22 mouse cellular contexts compared by ENCODE assay signal in genomic region chr17:47574830-47575229, GRCm38 (mm10). TPM values are rescaled to one million over a fixed set of nuclear protein-coding genes. Genes with fewer than 3 reads are reported as not detected.
DNase-seq lines count a peak whose midpoint lies in the region; ATAC-seq and TF ChIP-seq lines count a peak whose summit lies in the region.
"Had no signal": no experiment of that assay in that cellular context is flagged by ENCODE, and none has a peak within 500 bp of the region (broad histone marks: within the 10 kb centered on the region; RNA-seq: fewer than 3 reads in every experiment).

No protein-coding gene starts in this region.

- no peaks in the 10 kb centered on the region for H3K27me3 ChIP-seq in heart, embryonic 10.5 days (ENCODE audit: insufficient read depth, poor library complexity, severe bottlenecking)
- H3K27me3 ChIP-seq in limb, embryonic 14.5 days (ENCODE audit: control insufficient read depth, insufficient read depth, low read length), result no peaks in the 10 kb centered on the region
- no peaks in the 10 kb centered on the region for H3K27me3 ChIP-seq in limb, embryonic 10.5 days (ENCODE audit: low read depth, poor library complexity, severe bottlenecking)
- no peaks in the 10 kb centered on the region for H3K27me3 ChIP-seq in midbrain, embryonic 10.5 days (ENCODE audit: low read depth, poor library complexity, severe bottlenecking)
- no peaks in the 10 kb centered on the region for H3K27me3 ChIP-seq in midbrain, postnatal 0 days (ENCODE audit: insufficient read depth, low read length)
- no peaks in the 10 kb centered on the region for H3K27me3 ChIP-seq in embryonic facial prominence, embryonic 10.5 days (replicated peaks; ENCODE audit: low read depth, poor library complexity, severe bottlenecking)
- H3K27me3 ChIP-seq: kidney, embryonic 15.5 days; limb, embryonic 12.5 days; neural tube, embryonic 15.5 days had no signal

- H3K9me3 ChIP-seq in heart, embryonic 10.5 days, result no peaks in the 10 kb centered on the region
- no peaks in the 10 kb centered on the region for H3K9me3 ChIP-seq in limb, embryonic 14.5 days (ENCODE audit: control insufficient read depth, low read length)
- no peaks in the 10 kb centered on the region for H3K9me3 ChIP-seq in limb, embryonic 10.5 days (replicated peaks)
- H3K9me3 ChIP-seq in midbrain, embryonic 10.5 days (replicated peaks), result no peaks in the 10 kb centered on the region
- H3K9me3 ChIP-seq in midbrain, postnatal 0 days (ENCODE audit: low read length), result no peaks in the 10 kb centered on the region
- H3K9me3 ChIP-seq in embryonic facial prominence, embryonic 10.5 days, result no peaks in the 10 kb centered on the region
- H3K9me3 ChIP-seq: forebrain, embryonic 10.5 days; kidney, embryonic 15.5 days; limb, embryonic 12.5 days; neural tube, embryonic 15.5 days had no signal

- H3K36me3 ChIP-seq in heart, embryonic 10.5 days, result no peaks in the 10 kb centered on the region
- H3K36me3 ChIP-seq in limb, embryonic 14.5 days (ENCODE audit: control insufficient read depth, insufficient read depth, low read length), result no peaks in the 10 kb centered on the region
- no peaks in the 10 kb centered on the region for H3K36me3 ChIP-seq in limb, embryonic 10.5 days
- H3K36me3 ChIP-seq in midbrain, embryonic 10.5 days, result no peaks in the 10 kb centered on the region
- H3K36me3 ChIP-seq in midbrain, postnatal 0 days (ENCODE audit: insufficient read depth, low read length), result no peaks in the 10 kb centered on the region
- no peaks in the 10 kb centered on the region for H3K36me3 ChIP-seq in embryonic facial prominence, embryonic 10.5 days (replicated peaks)
- H3K36me3 ChIP-seq: forebrain, embryonic 10.5 days; kidney, embryonic 15.5 days; limb, embryonic 12.5 days; neural tube, embryonic 15.5 days had no signal

- peaks cover 18% of the 10 kb centered on the region for H3K4me1 ChIP-seq in heart, embryonic 10.5 days
- no peaks in the 10 kb centered on the region for H3K4me1 ChIP-seq in limb, embryonic 14.5 days (ENCODE audit: control insufficient read depth, insufficient read depth, low read length)
- H3K4me1 ChIP-seq in limb, embryonic 10.5 days, result peaks cover 33% of the 10 kb centered on the region
- peaks cover 48% of the 10 kb centered on the region for H3K4me1 ChIP-seq in midbrain, embryonic 10.5 days
- H3K4me1 ChIP-seq in midbrain, postnatal 0 days (ENCODE audit: insufficient read depth, low read length), result no peaks in the 10 kb centered on the region
- H3K4me1 ChIP-seq in embryonic facial prominence, embryonic 10.5 days, result peaks cover 28% of the 10 kb centered on the region
- H3K4me1 ChIP-seq: kidney, embryonic 15.5 days; neural tube, embryonic 15.5 days had no signal

- WGBS in heart, embryonic 10.5 days, result 54% methylated on average over 11 of the region's 11 CpGs
- 64% methylated on average over 11 of the region's 11 CpGs for WGBS in limb, embryonic 14.5 days
- 65% methylated on average over 11 of the region's 11 CpGs for WGBS in limb, embryonic 10.5 days
- WGBS in midbrain, embryonic 10.5 days, result 73% methylated on average over 11 of the region's 11 CpGs
- WGBS in midbrain, postnatal 0 days, result 67% methylated on average over 11 of the region's 11 CpGs
- WGBS in embryonic facial prominence, embryonic 10.5 days, result 70% methylated on average over 11 of the region's 11 CpGs

- TF ChIP-seq CTCF in midbrain, postnatal 0 days (IDR thresholded peaks at IDR 0.05), result no peak

- no peak overlapping the region for H3K9ac ChIP-seq in limb, embryonic 14.5 days (ENCODE audit: low read depth, low read length, severe bottlenecking)
- no peak overlapping the region for H3K9ac ChIP-seq in midbrain, postnatal 0 days (replicated peaks; ENCODE audit: low read length, poor library complexity, severe bottlenecking)
- H3K9ac ChIP-seq: forebrain, postnatal 0 days; kidney, embryonic 15.5 days; limb, embryonic 12.5 days; liver, embryonic 14.5 days; neural tube, embryonic 15.5 days had no signal

- H3K27ac ChIP-seq in heart, embryonic 10.5 days, result no peak overlapping the region
- H3K27ac ChIP-seq in limb, embryonic 14.5 days (replicated peaks; ENCODE audit: low read depth, low read length), result 0 out of 2 replicates have a peak overlapping the region, but pooled peaks have one; percentile 33
- H3K27ac ChIP-seq in limb, embryonic 10.5 days, result no peak overlapping the region
- H3K27ac ChIP-seq in midbrain, embryonic 10.5 days (replicated peaks), result peak overlapping the region; percentile 49; the same call in 1 of the 2 replicates
- no peak overlapping the region for H3K27ac ChIP-seq in midbrain, postnatal 0 days (ENCODE audit: low read depth, low read length)
- H3K27ac ChIP-seq in embryonic facial prominence, embryonic 10.5 days (replicated peaks), result peak overlapping the region; percentile 40; the same call in 1 of the 2 replicates
- H3K27ac ChIP-seq: forebrain, embryonic 10.5 days; kidney, embryonic 15.5 days; liver, embryonic 14.5 days; neural tube, embryonic 15.5 days had no signal

- H3K4me2 ChIP-seq in limb, embryonic 14.5 days (replicated peaks; ENCODE audit: low read depth, low read length, severe bottlenecking), result no peak overlapping the region
- H3K4me2 ChIP-seq in midbrain, postnatal 0 days (ENCODE audit: low read depth, low read length, poor library complexity, severe bottlenecking), result no peak overlapping the region
- H3K4me2 ChIP-seq: kidney, embryonic 15.5 days; limb, embryonic 12.5 days; neural tube, embryonic 15.5 days had no signal

- DNase-seq in heart, adult 11 months, result peak; percentile 93
- DNase-seq in heart, embryonic 10.5 days (ENCODE audit: low spot score), result no peak
- DNase-seq in limb, embryonic 14.5 days (ENCODE audit: low spot score), result no peak
- DNase-seq in limb, embryonic 10.5 days (ENCODE audit: low spot score), result no peak
- no peak for DNase-seq in midbrain, embryonic 10.5 days (ENCODE audit: low spot score)
- no peak for DNase-seq in midbrain, postnatal 0 days (ENCODE audit: low spot score)
- no peak for DNase-seq in embryonic facial prominence, embryonic 10.5 days (ENCODE audit: low spot score)
- DNase-seq in embryo, embryonic 11 days, result no peak
- DNase-seq: adrenal gland, postnatal 25 days; cerebellum, adult 9-10 months; forebrain, postnatal 0 days; gastrocnemius, postnatal 25 days; kidney, postnatal 36 days; layer of hippocampus, postnatal 36 days; lung, postnatal 36 days; right cerebral cortex, adult 18-20 months had no signal

- no peak for ATAC-seq in limb, embryonic 14.5 days (ENCODE audit: low FRiP score, low read depth)
- no peak for ATAC-seq in midbrain, postnatal 0 days (ENCODE audit: low FRiP score)
- ATAC-seq: forebrain, postnatal 0 days; intestine, postnatal 0 days had no signal

- H3K4me3 ChIP-seq in heart, embryonic 10.5 days, result no peak overlapping the region
- H3K4me3 ChIP-seq in limb, embryonic 14.5 days (replicated peaks; ENCODE audit: low read length), result no peak overlapping the region
- H3K4me3 ChIP-seq in limb, embryonic 10.5 days, result no peak overlapping the region
- H3K4me3 ChIP-seq in midbrain, embryonic 10.5 days, result no peak overlapping the region
- H3K4me3 ChIP-seq in midbrain, postnatal 0 days (ENCODE audit: low read depth, low read length), result no peak overlapping the region
- H3K4me3 ChIP-seq in embryonic facial prominence, embryonic 10.5 days, result no peak overlapping the region
- H3K4me3 ChIP-seq: forebrain, embryonic 10.5 days; kidney, embryonic 15.5 days; limb, embryonic 12.5 days; neural tube, embryonic 15.5 days had no signal

- no peak for TF ChIP-seq POLR2A in limb, embryonic 14.5 days (IDR thresholded peaks at IDR 0.05; ENCODE audit: borderline replicate concordance, extremely low read depth, insufficient read depth, insufficient read length)

RNA-seq across cellular contexts. Expression of gene Bysl, which starts 36.5 kb away (rescaled TPM):
- polyA plus RNA-seq in heart, embryonic 10.5 days (2016; fragmentation: Nextera tagmentation; extraction: Ambion mirVana), result 37.0 and 43.0 TPM in 2 replicates
- 19.5 and 20.4 TPM in 2 replicates for polyA plus RNA-seq in limb, embryonic 14.5 days (2012; rRNA removed)
- polyA plus RNA-seq in limb, embryonic 14.5 days (2014; fragmentation: Nextera tagmentation; extraction: Ambion mirVana), result 20.6 and 24.0 TPM in 2 replicates
- polyA plus RNA-seq in limb, embryonic 10.5 days (2016; fragmentation: Nextera tagmentation; extraction: Ambion mirVana), result 41.3 and 48.3 TPM in 2 replicates
- polyA plus RNA-seq in midbrain, embryonic 10.5 days (2016; fragmentation: Nextera tagmentation; extraction: Ambion mirVana), result 41.2 and 41.9 TPM in 2 replicates
- 25.8 and 26.0 TPM in 2 replicates for total RNA-seq in midbrain, postnatal 0 days (2014; rRNA removed)
- 31.9 and 33.1 TPM in 2 replicates for polyA plus RNA-seq in midbrain, postnatal 0 days (2015; fragmentation: Nextera tagmentation; extraction: Ambion mirVana)
- 43.8 and 44.7 TPM in 2 replicates for polyA plus RNA-seq in embryonic facial prominence, embryonic 10.5 days (2016; fragmentation: Nextera tagmentation; extraction: Ambion mirVana)

RNA-seq across cellular contexts. Expression of gene Med20, which starts 36.6 kb away (rescaled TPM):
- 36.5 and 42.8 TPM in 2 replicates for polyA plus RNA-seq in heart, embryonic 10.5 days (2016; fragmentation: Nextera tagmentation; extraction: Ambion mirVana)
- polyA plus RNA-seq in limb, embryonic 14.5 days (2012; rRNA removed), result 59.5 and 64.7 TPM in 2 replicates
- polyA plus RNA-seq in limb, embryonic 14.5 days (2014; fragmentation: Nextera tagmentation; extraction: Ambion mirVana), result 50.6 and 55.0 TPM in 2 replicates
- polyA plus RNA-seq in limb, embryonic 10.5 days (2016; fragmentation: Nextera tagmentation; extraction: Ambion mirVana), result 51.6 and 53.4 TPM in 2 replicates
- 43.2 and 45.9 TPM in 2 replicates for polyA plus RNA-seq in midbrain, embryonic 10.5 days (2016; fragmentation: Nextera tagmentation; extraction: Ambion mirVana)
- 33.8 and 44.7 TPM in 2 replicates for total RNA-seq in midbrain, postnatal 0 days (2014; rRNA removed)
- polyA plus RNA-seq in midbrain, postnatal 0 days (2015; fragmentation: Nextera tagmentation; extraction: Ambion mirVana), result 32.4 TPM in 2 replicates
- polyA plus RNA-seq in embryonic facial prominence, embryonic 10.5 days (2016; fragmentation: Nextera tagmentation; extraction: Ambion mirVana), result 46.7 and 48.9 TPM in 2 replicates

RNA-seq across cellular contexts. Expression of gene Gm20517, which starts 36.6 kb away (rescaled TPM):
- 1.6 and 2.1 TPM in 2 replicates for polyA plus RNA-seq in heart, embryonic 10.5 days (2016; fragmentation: Nextera tagmentation; extraction: Ambion mirVana)
- 1.3 and 1.4 TPM in 2 replicates for polyA plus RNA-seq in limb, embryonic 14.5 days (2012; rRNA removed)
- 0.72 and 1.4 TPM in 2 replicates for polyA plus RNA-seq in limb, embryonic 14.5 days (2014; fragmentation: Nextera tagmentation; extraction: Ambion mirVana)
- 0.81 and 2.1 TPM in 2 replicates for polyA plus RNA-seq in limb, embryonic 10.5 days (2016; fragmentation: Nextera tagmentation; extraction: Ambion mirVana)
- polyA plus RNA-seq in midbrain, embryonic 10.5 days (2016; fragmentation: Nextera tagmentation; extraction: Ambion mirVana), result 1.4 and 2.2 TPM in 2 replicates
- 3.2 and 8.0 TPM in 2 replicates for total RNA-seq in midbrain, postnatal 0 days (2014; rRNA removed)
- 0.96 and 1.1 TPM in 2 replicates for polyA plus RNA-seq in midbrain, postnatal 0 days (2015; fragmentation: Nextera tagmentation; extraction: Ambion mirVana)
- 1.6 and 2.4 TPM in 2 replicates for polyA plus RNA-seq in embryonic facial prominence, embryonic 10.5 days (2016; fragmentation: Nextera tagmentation; extraction: Ambion mirVana)

RNA-seq across cellular contexts. Expression of gene Usp49, which starts 55.7 kb away (rescaled TPM):
- 3.2 and 4.5 TPM in 2 replicates for polyA plus RNA-seq in heart, embryonic 10.5 days (2016; fragmentation: Nextera tagmentation; extraction: Ambion mirVana)
- polyA plus RNA-seq in limb, embryonic 14.5 days (2012; rRNA removed), result 17.6 and 20.8 TPM in 2 replicates
- polyA plus RNA-seq in limb, embryonic 14.5 days (2014; fragmentation: Nextera tagmentation; extraction: Ambion mirVana), result 5.0 and 5.2 TPM in 2 replicates
- polyA plus RNA-seq in limb, embryonic 10.5 days (2016; fragmentation: Nextera tagmentation; extraction: Ambion mirVana), result 5.5 and 6.8 TPM in 2 replicates
- polyA plus RNA-seq in midbrain, embryonic 10.5 days (2016; fragmentation: Nextera tagmentation; extraction: Ambion mirVana), result 4.9 and 7.3 TPM in 2 replicates
- total RNA-seq in midbrain, postnatal 0 days (2014; rRNA removed), result 24.3 and 24.4 TPM in 2 replicates
- 3.7 and 3.9 TPM in 2 replicates for polyA plus RNA-seq in midbrain, postnatal 0 days (2015; fragmentation: Nextera tagmentation; extraction: Ambion mirVana)
- polyA plus RNA-seq in embryonic facial prominence, embryonic 10.5 days (2016; fragmentation: Nextera tagmentation; extraction: Ambion mirVana), result 4.1 and 5.4 TPM in 2 replicates

Comparison
In these comparisons a context has a peak if more than half of its experiments do, and no peak if none do; other contexts are left out.
1. H3K27ac ChIP-seq: peak in limb, embryonic 14.5 days (single experiment), midbrain, embryonic 10.5 days (single experiment) and embryonic facial prominence, embryonic 10.5 days (single experiment); none in heart, embryonic 10.5 days (single experiment), limb, embryonic 10.5 days (single experiment) and midbrain, postnatal 0 days (single experiment).